Mouse (Mus musculus) left cerebral cortex, adult 18-20 months (tissue): ENCODE data around the gene Vezt. TPM values are rescaled to one million over a fixed set of nuclear protein-coding genes. Genes with fewer than 3 reads are reported as not detected.
A peak's percentile ranks its signal among the peaks of the same experiment; 100 is the strongest.

ENCODE experiments used
- DNase-seq, 2 experiments: peaks; one replicate each; pipeline ENCODE4 v3.0.0; 2021 to 2022; ENCODE audit warnings: low spot score in 2 of 2, mixed read lengths in 1 of 2
- long read RNA-seq, 2 experiments: library from polyadenylated mRNA; stranded (forward); transcript quantifications; one replicate each; pipeline ENCODE4 v2.0.0; 2021
- total RNA-seq, 2 experiments: library from RNA; stranded (reverse); gene quantifications; 2 replicates each; pipeline ENCODE4 v1.2.3; 2021

Vezt gene
- total RNA-seq: 10 to 100 TPM; 78.6 to 81.6 TPM
- long read RNA-seq, experiment 1, full-length matches to known transcripts: 19 of 34 reads
- long read RNA-seq, experiment 1, partial matches to known transcripts: 5 of 34 reads
- long read RNA-seq, experiment 1, other reads (novel, unspliced or antisense): 10 of 34 reads
- long read RNA-seq, experiment 2, full-length matches to known transcripts: 11 of 19 reads
- long read RNA-seq, experiment 2, partial matches to known transcripts: 3 of 19 reads
- long read RNA-seq, experiment 2, other reads (novel, unspliced or antisense): 5 of 19 reads

DNA sequence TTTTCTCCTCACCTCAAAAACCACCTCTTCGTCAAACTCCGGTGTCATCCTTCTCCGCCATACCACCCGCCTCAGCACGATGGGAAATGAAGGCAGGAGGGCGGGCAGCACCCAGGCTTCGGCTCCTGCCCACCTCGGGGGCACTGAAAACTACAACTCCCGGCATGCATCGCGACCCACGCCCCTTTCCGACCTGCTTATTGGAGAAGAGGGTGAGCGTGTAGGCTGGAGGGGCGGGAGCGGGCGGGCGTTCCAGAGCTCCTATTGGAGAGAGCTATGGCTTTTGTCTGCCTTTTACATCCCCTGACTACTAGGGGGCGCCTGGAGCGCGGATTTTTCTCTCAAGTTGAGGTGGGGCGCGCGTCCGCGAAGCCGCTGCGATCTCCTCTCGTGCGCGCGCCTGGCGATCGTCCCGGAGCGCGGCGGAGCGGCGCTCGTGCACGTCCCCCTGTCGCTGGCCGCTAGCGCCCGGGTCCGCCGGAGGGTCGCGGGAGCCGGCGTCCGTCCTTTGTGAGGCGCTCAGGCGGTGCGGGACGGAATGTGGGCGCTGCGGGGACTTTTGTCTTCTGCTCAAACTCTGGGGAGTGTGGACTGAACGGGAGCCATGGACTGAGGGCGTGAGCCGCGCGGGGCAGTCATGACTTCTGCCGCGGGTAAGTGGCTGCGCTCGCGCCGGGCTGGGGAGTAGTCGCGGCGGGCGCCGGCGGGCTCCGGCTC, at the start of gene Vezt, which contains the start of gene Fgd6:
Gene Vezt (minus strand): TSS at position 160 of the 717 bp plus-strand sequence.
Gene Fgd6 (plus strand): TSS at position 344 of the 717 bp plus-strand sequence.
- DNase-seq: peak; percentile 99

DNA sequence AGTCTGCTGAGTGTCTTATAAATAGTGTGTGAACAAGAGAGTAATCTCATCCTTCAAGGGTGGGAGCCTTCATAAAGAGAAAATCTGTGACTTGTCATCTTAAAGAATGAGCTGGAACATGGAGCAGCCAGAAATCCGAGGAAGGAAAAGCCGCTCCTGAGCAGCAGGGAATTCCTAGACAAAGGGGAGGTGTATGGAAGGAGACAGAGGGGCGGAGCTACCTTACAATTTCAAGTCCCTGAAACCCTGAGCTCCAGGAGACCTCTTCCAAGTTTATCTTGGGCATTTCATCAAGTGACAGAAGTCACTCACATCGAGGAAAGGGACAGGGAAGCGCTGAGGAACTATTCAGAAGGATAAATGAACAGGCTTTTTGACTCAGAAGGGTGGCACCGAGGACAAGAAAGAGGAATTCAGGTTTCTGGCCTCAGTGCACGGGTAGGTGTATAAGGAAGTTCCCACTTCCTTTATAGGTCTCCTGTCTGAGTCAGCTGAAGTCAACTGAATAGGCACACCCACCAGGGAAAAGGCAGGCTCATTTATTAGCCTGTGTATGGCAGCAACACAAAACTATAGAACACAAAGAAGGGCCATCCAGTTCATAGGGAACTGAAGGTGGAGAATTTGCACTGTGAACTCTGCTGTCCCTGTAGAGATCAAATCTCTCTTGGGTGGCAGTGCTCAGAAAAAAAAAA, 46.6 kb upstream of the Vezt start:
- no peak for DNase-seq

DNA sequence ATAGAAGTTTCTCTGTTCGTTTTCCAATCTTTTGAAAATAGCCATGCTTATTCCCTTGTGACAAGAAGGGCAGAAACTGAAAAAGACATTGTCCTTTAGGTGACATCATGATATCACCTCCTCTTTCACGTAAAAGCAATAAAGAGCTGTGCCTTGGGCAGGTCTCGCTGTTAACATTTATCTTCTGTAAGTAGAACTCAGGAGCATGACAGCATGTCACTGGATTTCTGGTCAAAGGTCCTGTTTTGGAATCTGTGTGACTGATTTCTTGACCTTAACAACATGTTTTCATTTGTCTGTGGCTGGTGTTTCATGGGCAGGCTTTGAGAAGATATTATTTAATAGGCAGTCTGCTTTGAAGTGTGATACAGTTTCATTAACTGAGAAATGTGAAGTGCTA, 45.1 kb upstream of the Vezt start:
- no peak for DNase-seq

DNA sequence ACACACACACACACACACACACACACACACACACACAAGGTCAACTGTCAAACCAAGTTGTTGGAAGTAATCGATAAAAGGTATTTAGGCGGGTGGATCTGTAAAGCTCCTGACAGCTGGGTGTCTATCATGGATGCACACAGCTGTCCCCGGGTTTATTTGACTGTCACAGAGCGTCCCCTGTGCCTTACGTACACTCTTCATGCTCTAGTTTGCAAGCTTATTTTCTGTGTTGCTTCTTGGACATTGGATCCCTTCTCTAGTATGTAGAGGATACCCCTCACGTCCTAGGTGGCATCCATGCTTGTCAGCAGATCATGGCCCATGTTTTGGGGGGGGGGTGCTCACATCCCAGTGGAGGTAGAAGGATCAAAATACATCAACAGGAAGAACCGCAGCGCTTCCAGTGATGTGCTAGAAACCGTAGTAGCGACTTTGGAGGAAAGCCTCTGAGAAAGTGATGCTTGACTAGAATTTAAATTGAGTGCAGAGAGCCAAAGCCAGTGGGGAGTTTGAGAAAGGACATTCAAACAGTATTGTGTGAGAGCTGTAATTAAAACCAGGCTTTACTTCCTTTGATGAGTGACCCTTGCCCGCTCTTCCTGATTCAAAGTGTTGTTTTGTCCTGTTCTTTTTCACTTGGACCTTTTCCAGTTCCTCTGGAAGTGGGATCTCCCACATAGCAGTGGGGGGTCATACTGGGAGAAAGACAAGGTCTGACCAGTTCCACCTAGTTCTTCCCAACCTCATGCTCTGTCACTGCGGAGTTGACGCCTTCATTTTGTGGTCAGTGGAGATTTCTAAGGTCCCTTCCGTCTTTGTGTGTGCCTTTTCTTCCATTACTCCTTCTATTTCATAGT, 41.6 kb upstream of the Vezt start:
- DNase-seq: no peak

DNA sequence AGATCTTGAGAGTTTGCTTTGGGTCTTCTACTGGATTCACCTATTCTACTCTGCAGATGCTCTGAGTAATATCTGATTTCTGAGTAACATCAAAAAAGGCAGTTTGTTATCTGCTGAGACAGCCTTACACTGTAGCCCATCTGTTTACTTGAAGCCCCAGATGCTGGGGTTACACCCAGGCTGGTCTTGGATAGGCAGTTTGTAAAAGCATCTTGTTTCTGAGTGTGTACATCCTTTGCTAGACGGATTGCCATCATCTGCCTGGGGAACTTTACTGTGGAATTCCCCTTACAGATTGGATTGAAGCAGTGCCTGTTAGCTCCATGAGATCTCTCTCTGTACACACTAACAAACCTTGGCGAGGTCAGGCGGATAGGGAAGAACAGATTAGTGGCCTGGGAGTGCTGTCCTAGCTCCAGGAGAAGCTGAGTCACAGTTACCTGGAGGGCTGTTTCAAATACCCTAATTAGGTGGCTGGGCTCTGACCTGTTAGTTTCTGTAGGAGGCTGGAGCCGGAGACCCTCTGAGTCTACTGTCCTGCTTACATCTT, 37.4 kb upstream of the Vezt start:
- DNase-seq: no peak

DNA sequence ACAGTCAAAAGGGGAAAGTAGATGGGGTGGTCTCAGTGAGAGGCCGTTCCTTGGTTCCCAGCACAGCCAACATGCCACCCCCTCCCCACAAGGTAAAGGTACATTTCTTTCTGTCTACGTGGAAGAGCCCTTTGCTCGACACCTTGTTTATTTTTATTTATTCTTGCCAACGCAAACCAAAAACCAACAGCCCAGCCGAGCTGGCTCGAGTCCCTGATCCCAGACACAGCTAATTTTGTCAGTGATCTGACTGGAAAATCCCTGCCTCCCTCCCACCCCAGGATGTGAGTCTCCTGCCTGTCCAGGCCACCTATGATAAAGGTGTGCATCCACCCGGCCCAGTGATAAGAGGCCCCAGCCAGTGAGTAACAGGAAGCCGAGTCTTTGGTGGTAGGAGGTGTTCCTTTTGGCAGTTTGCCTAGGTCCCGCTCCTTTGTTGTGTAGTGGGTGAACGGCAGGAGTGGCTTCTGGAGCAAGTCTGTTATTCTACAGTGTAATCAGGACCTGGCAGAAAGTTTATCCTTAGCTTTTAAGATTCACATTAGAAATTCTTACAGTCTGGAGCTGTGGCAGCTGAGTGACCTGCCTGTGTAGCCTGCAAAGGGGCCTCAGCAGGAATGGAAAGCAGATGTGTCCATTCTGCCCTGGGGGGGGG, 36.8 kb upstream of the Vezt start:
- DNase-seq: no peak

GRCm38 (mm10) chr10:94071641-94072040, 36.0 kb upstream of the Vezt start:
- no peak for DNase-seq

- no peak for DNase-seq
Measured at GRCm38 (mm10) chr10:94068701-94069100, 33.1 kb upstream of the Vezt start.

GRCm38 (mm10) chr10:94066896-94067295, 31.3 kb upstream of the Vezt start:
- no peak for DNase-seq

GRCm38 (mm10) chr10:94062357-94062756, 26.7 kb upstream of the Vezt start:
- no peak for DNase-seq

DNA sequence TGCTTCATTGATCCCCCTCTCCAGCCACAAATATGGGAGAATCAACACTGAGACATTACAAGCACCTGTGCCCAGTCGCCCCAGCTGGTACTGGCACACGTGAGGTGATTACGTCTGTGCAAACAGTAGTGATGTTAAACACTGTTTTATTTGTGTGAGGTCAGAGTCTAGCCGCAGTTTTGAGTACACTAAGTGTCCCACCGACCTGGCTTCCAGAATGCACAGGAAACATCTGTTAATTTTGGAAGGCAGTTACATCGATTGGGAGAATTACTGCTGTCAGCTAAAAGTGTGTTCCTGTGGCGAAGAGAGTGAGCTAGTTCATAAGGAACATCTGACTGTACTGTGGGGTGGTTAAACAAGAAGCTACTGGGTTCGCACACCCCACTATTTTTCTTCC, 24.6 kb upstream of the Vezt start:
- no peak for DNase-seq

DNA sequence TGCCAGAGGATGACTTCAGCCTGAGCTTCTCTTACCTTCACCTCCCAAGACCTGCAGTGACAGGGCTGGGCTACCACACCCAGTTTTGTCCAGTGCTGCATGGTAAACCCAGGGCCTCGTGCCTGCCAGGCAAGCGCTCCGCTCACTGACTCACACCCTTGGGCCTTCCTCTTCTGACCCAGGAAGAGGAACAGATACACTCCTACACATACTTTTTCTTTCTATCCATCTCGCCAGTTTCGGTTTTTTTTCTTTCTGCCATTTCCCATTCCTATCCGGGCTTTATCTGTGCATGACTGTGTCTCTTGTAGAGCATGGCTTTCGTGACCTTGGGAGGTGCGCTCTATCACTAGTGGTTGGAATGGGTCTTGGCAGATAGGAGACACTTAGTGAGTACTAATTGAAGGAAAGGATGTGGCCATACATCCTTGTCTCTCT, 24.0 kb upstream of the Vezt start:
- DNase-seq: no peak

- no peak for DNase-seq
Measured at GRCm38 (mm10) chr10:94056487-94056886, 20.9 kb upstream of the Vezt start.

- DNase-seq: no peak
Measured at GRCm38 (mm10) chr10:94050736-94051135, 15.1 kb upstream of the Vezt start.

GRCm38 (mm10) chr10:94049121-94049520, 13.5 kb upstream of the Vezt start:
- no peak for DNase-seq

- no peak for DNase-seq
Measured at GRCm38 (mm10) chr10:94047845-94048559, 12.4 kb upstream of the Vezt start.

DNA sequence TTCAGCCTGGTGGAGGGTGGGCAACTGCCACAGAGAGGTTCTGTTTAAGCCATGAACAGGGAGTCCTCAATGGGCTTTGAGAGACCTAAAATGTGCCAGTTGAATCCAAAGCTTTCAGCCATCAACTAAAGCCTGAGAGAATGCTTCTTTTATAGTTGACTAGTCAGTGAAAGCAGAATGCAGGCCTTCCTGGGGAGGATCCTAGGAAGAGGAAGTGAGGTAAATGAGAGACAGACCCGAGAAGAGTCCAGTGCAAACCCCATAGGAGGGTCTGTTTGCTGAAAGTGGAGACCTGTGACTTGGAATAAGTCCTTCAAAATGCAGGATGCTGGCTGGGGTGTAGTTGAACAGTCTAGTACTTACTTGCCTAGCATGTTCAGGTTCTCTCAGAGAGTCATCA, 11.4 kb upstream of the Vezt start:
- no peak for DNase-seq

GRCm38 (mm10) chr10:94045301-94045700, 9.7 kb upstream of the Vezt start:
- no peak for DNase-seq

DNA sequence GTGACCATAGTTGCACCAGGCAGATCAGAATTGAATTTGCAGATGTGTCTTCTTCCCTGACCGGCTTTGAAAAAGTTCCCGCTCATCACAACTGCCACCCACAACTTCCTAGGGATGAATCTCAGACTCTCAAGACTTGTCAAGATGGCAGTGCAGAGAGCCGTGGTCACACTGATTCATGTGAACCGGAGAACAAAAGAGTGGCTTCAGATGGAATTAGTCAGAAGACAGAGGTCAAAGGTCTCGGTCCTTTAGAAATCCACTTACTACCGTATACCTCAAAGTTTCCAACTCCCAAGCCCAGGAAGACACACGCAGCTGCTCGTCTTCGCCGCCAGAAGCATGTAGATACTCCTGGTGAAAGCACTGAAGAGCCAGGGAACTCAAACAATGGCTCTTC, 8.3 kb upstream of the Vezt start:
- no peak for DNase-seq
